Mouse (Mus musculus) macrophage (primary cell): ENCODE data around the gene Olfr654. TPM values are rescaled to one million over a fixed set of nuclear protein-coding genes. Genes with fewer than 3 reads are reported as not detected.

ENCODE experiments used
- H3K27ac ChIP-seq: fragments of 350-480 bp; formaldehyde crosslinking; 2 replicates; pipeline ENCODE4 v1.9.0; 2021
- H3K36me3 ChIP-seq: fragments of 350-480 bp; formaldehyde crosslinking; 2 replicates; pipeline ENCODE4 v1.9.0; 2021; ENCODE audit errors: inconsistent target
- H3K4me3 ChIP-seq: fragments of 350-480 bp; formaldehyde crosslinking; 2 replicates; pipeline ENCODE4 v1.9.0; 2021; ENCODE audit errors: inconsistent target
- H3K79me2 ChIP-seq: fragments of 350-480 bp; formaldehyde crosslinking; 2 replicates; pipeline ENCODE4 v1.9.0; 2021; ENCODE audit errors: inconsistent target
- WGBS: methylation state at CpG from one replicate; pipeline ENCODE4 v1.1.7; 2026; ENCODE audit warnings: inconsistent platforms; ENCODE audit not compliant: missing documents; 5-methylcytosine and 5-hydroxymethylcytosine counted together
- polyA plus RNA-seq: library from polyadenylated mRNA; stranded (reverse); fragments of 250-400 nt; gene quantifications from 3 replicates; pipeline ENCODE4 v1.2.4, GENCODE M21; 2018; ENCODE audit warnings: inconsistent platforms
- total RNA-seq, 78 experiments: library from RNA; depleted of rRNA; stranded (reverse); fragments of 250-400 nt; gene quantifications; 1 replicate in 9 of 78; 2 replicates in 24 of 78; 3 replicates in 43 of 78; 4 replicates in 2 of 78; pipeline ENCODE4 v1.2.4; 2018; ENCODE audit warnings: inconsistent platforms in 56 of 78

The Olfr654 gene
- not detected for total RNA-seq (2018; cell fraction: chromatin; rRNA removed)
- not detected for total RNA-seq (2018; cell fraction: cytosol; rRNA removed)
- not detected for total RNA-seq (2018; cell fraction: nucleus; rRNA removed)
- polyA plus RNA-seq, result not detected in 3 replicates

DNA sequence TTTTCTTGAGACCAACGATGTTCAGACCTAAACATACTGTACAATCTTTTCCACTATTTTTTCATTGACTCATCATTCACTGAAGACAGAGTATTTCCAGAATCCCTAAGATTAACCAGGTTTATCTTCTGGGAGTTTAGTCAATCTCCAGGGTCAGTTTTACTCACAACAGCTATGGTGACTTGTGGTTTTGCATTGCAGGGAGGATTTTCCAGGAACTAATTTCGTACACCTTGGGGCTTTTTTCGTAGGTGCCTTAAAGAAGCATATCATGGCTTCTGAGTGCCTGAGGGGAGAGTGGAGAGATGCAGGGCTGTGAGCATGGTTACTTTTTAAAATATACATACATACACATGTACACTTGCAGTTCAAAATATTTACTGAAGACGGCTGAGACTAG is at the start of gene Olfr654:
TSS of gene Olfr654 (plus strand) at position 301 of the 400 bp plus-strand sequence.
- Histone ChIP-seq H3K79me2 (no peaks in the 10 kb centered on the region), H3K4me3 (no peak within 1 kb of the TSS), H3K36me3 (no peaks in the 10 kb centered on the region), H3K27ac (no peak within 1 kb of the TSS)
- 80% methylated on average over 4 of the region's 4 CpGs for WGBS

DNA sequence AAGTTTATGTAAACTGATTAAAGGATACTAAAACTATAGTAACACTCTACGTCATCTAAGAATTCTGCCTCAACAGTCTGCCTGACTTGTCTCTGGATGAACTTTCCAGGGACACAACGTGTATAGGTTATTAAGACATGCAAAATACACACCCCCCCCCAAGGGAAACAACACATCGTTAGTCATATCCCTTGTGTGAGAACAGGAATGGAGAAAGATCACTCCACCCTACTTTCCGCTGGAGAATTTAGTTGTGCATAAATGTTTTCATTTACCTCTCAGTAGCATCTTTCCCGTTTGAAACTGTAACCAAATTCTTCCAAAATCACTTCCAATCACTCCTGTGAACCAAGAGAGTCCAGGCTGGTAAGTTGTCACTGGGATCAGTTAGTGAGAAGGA is 37.0 kb upstream of the Olfr654 start, which contains the start of gene Olfr651:
TSS of gene Olfr651 (plus strand) at position 301 of the 400 bp plus-strand sequence.
- H3K79me2 ChIP-seq, result no peaks in the 10 kb centered on the region
- no peak within 1 kb of the TSS for H3K4me3 ChIP-seq
- H3K36me3 ChIP-seq, result no peaks in the 10 kb centered on the region
- 78% methylated on average over 5 of the region's 5 CpGs for WGBS
- no peak within 1 kb of the TSS for H3K27ac ChIP-seq

DNA sequence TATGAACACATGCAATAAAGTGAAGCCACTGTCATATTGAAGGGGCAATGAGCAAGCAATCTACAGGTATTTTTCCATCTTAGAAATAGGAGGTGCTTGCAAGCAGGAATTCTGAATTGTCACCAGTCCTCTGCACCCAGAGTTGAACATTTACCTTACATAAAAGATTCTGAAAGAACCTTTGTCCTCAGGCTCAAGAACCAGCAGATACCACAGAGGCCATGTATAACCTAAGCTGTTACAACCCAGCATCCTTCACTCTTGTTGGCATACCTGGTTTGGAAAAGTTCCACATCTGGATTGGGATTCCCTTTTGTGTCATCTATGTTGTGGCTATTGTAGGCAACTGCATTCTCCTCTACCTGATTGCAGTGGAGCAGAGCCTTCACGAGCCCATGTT is 34.1 kb upstream of the Olfr654 start:
- Histone ChIP-seq H3K4me3 (no peak overlapping the region), H3K79me2 (no peaks in the 10 kb centered on the region), H3K27ac (no peak overlapping the region), H3K36me3 (no peaks in the 10 kb centered on the region)
- 83% methylated on average over 1 of the region's 1 CpGs for whole genome bisulfite sequencing

DNA sequence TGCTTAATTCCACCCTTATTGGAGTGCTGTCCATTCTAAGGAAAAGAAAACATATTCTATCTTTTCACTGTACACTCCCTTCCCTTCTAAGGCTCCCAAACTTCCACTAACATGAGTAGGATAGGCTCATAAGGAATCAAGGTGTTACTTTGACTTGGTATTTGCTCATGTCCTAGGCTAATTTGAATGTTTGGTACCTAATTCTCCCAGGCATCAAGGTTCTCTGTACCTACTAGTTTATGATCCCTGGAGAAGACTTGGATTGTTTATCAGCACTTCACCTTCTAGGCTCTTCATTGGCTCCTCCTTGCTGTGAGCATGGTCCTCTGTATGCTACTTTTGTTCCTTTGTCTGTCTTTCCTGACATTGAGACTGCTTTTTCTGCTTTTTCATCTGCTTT is 26.2 kb upstream of the Olfr654 start, which contains the start of gene Olfr652:
TSS of gene Olfr652 (plus strand) at position 301 of the 400 bp plus-strand sequence.
- Histone ChIP-seq H3K79me2 (no peaks in the 10 kb centered on the region), H3K4me3 (no peak within 1 kb of the TSS), H3K36me3 (no peaks in the 10 kb centered on the region), H3K27ac (no peak within 1 kb of the TSS)

DNA sequence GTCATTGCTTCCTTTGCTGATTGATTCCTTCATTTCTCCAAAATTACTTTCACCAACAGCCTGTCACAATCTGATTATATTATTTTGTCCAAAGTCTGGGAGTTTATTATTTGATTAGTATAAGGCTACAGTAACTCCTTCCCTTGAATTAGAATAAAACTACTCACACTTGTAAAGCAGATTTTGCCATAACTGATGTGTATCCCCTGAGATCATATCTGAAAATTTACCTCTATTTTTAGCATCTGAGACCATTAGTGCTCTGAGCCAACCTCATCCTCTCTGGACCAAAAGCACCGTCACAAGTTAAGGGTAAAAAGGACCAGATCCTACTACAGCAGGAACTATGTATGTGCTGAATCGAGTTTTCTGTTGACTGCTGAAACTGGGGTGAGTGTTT is 9.8 kb upstream of the Olfr654 start, which contains the start of gene Olfr653:
TSS of gene Olfr653 (plus strand) at position 301 of the 400 bp plus-strand sequence.
- no peak within 1 kb of the TSS for H3K27ac ChIP-seq
- no peak within 1 kb of the TSS for H3K4me3 ChIP-seq
- no peaks in the 10 kb centered on the region for H3K36me3 ChIP-seq
- no peaks in the 10 kb centered on the region for H3K79me2 ChIP-seq
- WGBS, result 58% methylated on average over 2 of the region's 2 CpGs

DNA sequence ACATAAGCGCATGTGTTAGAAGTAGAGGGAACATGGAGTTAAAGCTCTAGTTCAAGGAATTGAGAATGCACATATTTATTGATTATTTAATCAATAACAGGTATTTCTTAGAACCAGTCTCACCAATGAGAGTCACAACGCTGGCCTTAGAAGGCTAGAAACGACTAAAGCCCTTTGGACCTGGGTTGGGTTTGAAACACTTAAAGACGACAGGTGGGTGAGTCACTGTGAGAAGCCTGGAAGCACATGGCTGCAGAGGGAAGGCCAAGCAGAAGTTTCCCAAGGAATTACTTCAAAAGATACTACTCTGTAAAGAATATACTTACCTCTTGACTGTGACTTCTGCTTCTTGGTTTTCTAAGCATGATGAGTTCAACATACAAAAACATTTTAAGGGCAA is 6.0 kb upstream of the Olfr654 start:
- Histone ChIP-seq H3K36me3 (no peaks in the 10 kb centered on the region), H3K79me2 (no peaks in the 10 kb centered on the region), H3K4me3 (no peak overlapping the region), H3K27ac (no peak overlapping the region)
- 94% methylated on average over 4 of the region's 4 CpGs for WGBS

DNA sequence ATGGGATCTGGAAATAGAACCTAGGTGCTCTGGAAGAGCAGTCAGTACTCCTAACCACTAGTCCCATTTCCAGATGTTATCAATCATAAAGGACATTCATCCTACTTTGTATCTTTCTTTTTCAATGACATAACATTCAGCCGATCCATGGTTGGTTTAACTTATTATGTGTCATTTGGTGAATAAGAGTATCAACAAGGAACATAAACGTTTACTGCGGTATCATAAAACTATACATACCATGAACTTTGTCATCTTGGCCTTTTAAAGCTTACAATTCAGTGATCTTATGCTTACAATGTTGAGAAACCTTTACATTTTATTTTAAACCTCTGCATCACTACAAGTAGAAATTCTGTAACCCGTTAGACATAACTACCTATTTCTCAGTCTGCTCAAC is 5.4 kb upstream of the Olfr654 start:
- H3K36me3 ChIP-seq, result no peaks in the 10 kb centered on the region
- no peaks in the 10 kb centered on the region for H3K79me2 ChIP-seq
- 93% methylated on average over 4 of the region's 4 CpGs for WGBS
- no peak overlapping the region for H3K27ac ChIP-seq
- no peak overlapping the region for H3K4me3 ChIP-seq

DNA sequence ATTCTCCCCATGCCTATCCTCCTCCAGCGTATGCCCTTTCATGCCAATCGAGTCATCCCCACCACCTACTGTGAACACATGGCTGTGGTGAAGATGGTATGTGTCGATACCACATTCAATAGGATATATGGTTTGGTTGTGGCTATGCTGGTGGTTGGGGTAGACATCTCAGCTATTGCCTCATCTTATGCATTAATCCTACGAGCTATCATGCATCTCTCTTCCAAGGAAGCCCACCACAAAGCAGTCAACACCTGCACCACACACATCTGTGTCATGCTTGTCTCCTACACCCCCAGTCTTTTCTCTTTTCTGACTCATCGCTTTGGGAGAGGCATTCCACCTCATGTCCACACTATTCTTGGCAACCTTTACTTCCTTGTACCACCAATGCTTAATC is 1.4 kb downstream of the Olfr654 start:
- Histone ChIP-seq H3K79me2 (no peaks in the 10 kb centered on the region), H3K4me3 (no peak overlapping the region), H3K36me3 (no peaks in the 10 kb centered on the region), H3K27ac (no peak overlapping the region)
- 83% methylated on average over 5 of the region's 5 CpGs for WGBS

DNA sequence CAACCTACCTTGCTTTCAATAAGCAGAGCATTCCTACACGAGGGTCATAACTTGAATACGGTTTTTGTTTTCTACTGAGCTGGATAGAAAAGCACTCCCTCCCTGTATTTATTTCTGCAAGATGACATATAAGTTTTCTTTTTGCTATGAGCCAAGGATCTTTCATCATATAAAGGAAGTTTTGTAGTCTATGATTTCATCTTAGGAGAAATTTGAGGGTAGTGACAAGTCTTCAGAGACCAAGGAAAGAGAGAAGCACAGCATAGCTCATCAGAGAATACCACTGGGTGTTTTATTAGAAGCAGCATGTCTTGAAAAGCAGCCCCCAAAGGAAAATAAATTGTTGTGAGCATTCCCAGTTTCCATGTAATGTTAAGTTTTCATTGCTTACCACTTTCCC is 14.9 kb downstream of the Olfr654 start, which contains the start of gene Olfr655:
TSS of gene Olfr655 (minus strand) at position 101 of the 400 bp plus-strand sequence.
- Histone ChIP-seq H3K27ac (no peak within 1 kb of the TSS), H3K4me3 (no peak within 1 kb of the TSS), H3K36me3 (no peaks in the 10 kb centered on the region), H3K79me2 (no peaks in the 10 kb centered on the region)
- 100% methylated on average over 2 of the region's 2 CpGs for WGBS

DNA sequence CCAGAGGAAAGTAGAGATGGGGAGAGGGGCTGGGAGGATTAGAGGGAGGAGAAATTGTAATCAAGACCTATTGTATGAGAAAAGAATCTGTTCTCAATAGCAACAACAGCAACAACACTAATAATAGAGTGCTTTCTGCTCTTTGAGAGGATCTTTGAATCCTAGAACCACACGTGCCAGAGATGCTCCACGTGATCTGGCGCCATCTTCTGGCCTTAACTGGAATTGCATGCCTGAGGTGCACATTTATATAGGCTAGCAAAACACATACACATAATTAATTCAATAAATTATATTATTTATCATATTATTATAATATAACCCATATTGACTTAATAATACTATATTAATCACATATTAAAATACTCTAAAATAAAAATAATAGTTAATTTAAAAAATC is 16.3 kb downstream of the Olfr654 start:
- WGBS, result 6% methylated on average over 3 of the region's 3 CpGs
- Histone ChIP-seq H3K4me3 (no peak overlapping the region), H3K79me2 (no peaks in the 10 kb centered on the region), H3K36me3 (no peaks in the 10 kb centered on the region), H3K27ac (no peak overlapping the region)

DNA sequence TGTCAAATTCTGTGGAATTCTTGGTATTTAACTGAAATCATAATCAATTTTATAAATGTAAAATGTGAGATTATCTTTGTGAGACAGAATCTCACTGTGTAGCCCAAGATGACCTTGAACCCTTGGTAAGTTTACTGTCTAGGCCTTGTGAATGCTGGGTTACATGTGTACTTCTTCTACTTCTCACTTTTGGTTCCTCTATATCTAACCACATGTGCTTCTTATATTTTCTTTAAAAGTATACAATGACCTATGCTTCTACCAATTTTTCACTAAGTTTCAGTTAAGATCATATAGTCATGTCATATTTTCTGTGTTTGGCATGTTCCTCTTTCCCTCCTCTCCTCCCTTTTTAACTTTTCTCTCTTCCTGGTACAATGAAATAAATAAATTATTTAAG is 17.9 kb downstream of the Olfr654 start:
- Histone ChIP-seq H3K36me3 (no peaks in the 10 kb centered on the region), H3K4me3 (no peak overlapping the region), H3K79me2 (no peaks in the 10 kb centered on the region), H3K27ac (no peak overlapping the region)

DNA sequence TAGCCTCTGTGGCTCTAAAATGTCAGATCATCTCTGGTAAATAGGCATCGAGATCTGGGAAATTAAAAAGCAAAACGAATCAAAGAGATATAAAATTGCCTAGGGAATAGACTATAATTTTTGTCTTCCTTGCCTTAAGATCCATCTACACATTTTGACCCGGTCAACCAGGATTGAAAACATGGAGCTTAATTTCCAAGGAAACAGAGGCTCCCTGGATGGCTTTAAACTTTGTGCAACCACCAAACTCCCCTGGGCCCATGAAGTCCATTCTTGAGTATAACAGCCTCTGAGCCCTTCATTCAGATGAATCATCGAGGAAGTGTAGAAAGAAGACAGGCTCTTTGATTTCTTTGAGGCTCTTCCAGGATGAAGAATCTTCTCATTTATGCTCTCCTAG is 26.8 kb downstream of the Olfr654 start, which contains the start of gene Olfr656:
TSS of gene Olfr656 (plus strand) at position 301 of the 400 bp plus-strand sequence.
- H3K27ac ChIP-seq, result no peak within 1 kb of the TSS
- no peaks in the 10 kb centered on the region for H3K36me3 ChIP-seq
- H3K79me2 ChIP-seq, result no peaks in the 10 kb centered on the region
- WGBS, result 81% methylated on average over 4 of the region's 4 CpGs
- H3K4me3 ChIP-seq, result no peak within 1 kb of the TSS

DNA sequence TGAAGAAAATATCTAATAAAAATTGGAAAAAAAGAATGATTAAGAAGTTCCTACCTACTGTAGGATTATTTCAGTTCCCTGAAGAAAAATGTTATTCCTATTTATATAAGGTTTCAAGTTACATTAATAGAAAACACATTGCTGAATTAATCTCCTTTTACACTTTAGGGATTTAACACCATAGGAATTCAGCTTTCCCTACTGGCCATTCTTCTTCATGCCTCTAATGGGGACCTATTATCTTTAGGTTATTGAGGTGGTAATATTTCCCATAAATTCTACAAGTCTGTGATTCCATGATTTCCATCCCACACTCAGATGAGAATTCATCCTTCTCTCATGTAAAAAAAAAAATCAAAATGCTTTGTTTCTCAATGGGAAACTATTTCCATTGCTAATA is 37.7 kb downstream of the Olfr654 start, which contains the start of gene Olfr657:
TSS of gene Olfr657 (plus strand) at position 301 of the 400 bp plus-strand sequence.
- H3K79me2 ChIP-seq, result no peaks in the 10 kb centered on the region
- no peak within 1 kb of the TSS for H3K4me3 ChIP-seq
- H3K36me3 ChIP-seq, result no peaks in the 10 kb centered on the region
- no peak within 1 kb of the TSS for H3K27ac ChIP-seq
